Mouse (Mus musculus): ENCODE data around the gene Wee2.

GRCm38 (mm10) chr6:40465710-40466109 lies 26.8 kb downstream of the Wee2 start:
- peak; percentile 34 for TF ChIP-seq CTCF (IDR thresholded peaks at IDR 0.05)
- no peak for TF ChIP-seq POLR2A (IDR thresholded peaks at IDR 0.05; ENCODE audit: insufficient read depth, low read depth, low read length)
- no peak for TF ChIP-seq EP300 (IDR thresholded peaks at IDR 0.05; ENCODE audit: insufficient read depth, low read depth, low read length)
